ENCODE assay signal across 23 mouse cellular contexts in the genomic region with DNA sequence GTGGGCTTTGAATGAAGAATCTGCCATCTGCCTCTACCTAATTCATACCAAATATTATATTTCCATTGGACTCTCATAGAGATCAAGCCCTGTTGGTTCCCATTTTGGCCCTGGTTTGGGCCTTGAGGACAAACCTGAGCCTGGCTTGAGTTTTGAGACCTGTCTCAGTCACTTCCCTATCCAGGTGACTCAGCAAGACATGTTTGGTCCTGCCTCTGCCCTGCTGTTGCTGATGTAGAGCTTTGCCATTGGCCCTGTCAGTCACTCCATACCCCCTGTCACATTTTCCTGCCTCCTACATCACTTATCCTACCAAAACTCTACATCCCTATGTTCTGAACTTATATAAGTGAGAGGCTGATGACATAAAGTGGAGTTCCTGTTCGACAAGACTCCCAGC.
A peak's percentile ranks its signal among the peaks of the same experiment; 100 is the strongest.
DNase-seq lines count a peak whose midpoint lies in the region; TF ChIP-seq lines count a peak whose summit lies in the region.
"Had no signal": no experiment of that assay in that cellular context is flagged by ENCODE, and none has a peak within 500 bp of the region (broad histone marks: within the 10 kb centered on the region; RNA-seq: fewer than 3 reads in every experiment).

No protein-coding gene starts in this region.

- no peaks in the 10 kb centered on the region for H3K9me3 ChIP-seq in CH12.LX (replicated peaks; ENCODE audit: low read length)
- H3K9me3 ChIP-seq: embryonic facial prominence, embryonic 13.5 days; embryonic facial prominence, embryonic 15.5 days; forebrain, embryonic 10.5 days; forebrain, embryonic 12.5 days had no signal

- H3K27me3 ChIP-seq in CH12.LX (replicated peaks): no peaks in the 10 kb centered on the region
- H3K27me3 ChIP-seq: embryonic facial prominence, embryonic 13.5 days; embryonic facial prominence, embryonic 15.5 days; forebrain, embryonic 12.5 days had no signal

- no peak for TF ChIP-seq RAD21 in CH12.LX (IDR thresholded peaks at IDR 0.05; ENCODE audit: low read depth, low read length)

- no peak overlapping the region for H3K4me2 ChIP-seq in CH12.LX (ENCODE audit: insufficient read depth, low read depth, poor library complexity, severe bottlenecking)
- H3K4me2 ChIP-seq: embryonic facial prominence, embryonic 13.5 days; embryonic facial prominence, embryonic 15.5 days; forebrain, embryonic 12.5 days had no signal

- no peak overlapping the region for H3K4me3 ChIP-seq in CH12.LX (replicated peaks in 1 of 3; ENCODE audit: low read depth in 2 of 3, low read length in 2 of 3, poor library complexity in 1 of 3)
- H3K4me3 ChIP-seq: embryonic facial prominence, embryonic 13.5 days; embryonic facial prominence, embryonic 15.5 days; erythroblast, embryonic 14.5 days; forebrain, embryonic 10.5 days; forebrain, embryonic 12.5 days had no signal

- no peaks in the 10 kb centered on the region for H3K36me3 ChIP-seq in CH12.LX (replicated peaks in 1 of 2; ENCODE audit: control insufficient read depth in 1 of 2, insufficient read depth in 1 of 2, low read length in 1 of 2)
- H3K36me3 ChIP-seq: embryonic facial prominence, embryonic 13.5 days; embryonic facial prominence, embryonic 15.5 days; forebrain, embryonic 10.5 days; forebrain, embryonic 12.5 days had no signal

- TF ChIP-seq POLR2A in CH12.LX (IDR thresholded peaks at IDR 0.05; ENCODE audit: low read depth, low read length): no peak

- in situ Hi-C loops in CH12.LX (cut with MboI; ENCODE audit: low pct_ligation_motif_present, low pct_unique_long_range_greater_than_20kb, low sequenced_read_pairs): no loop called here

- DNase-seq in heart, adult 11 months: peak; percentile 71
- DNase-seq in heart, postnatal 14 days: no peak
- DNase-seq in 416B (ENCODE audit: low read depth) (peak; percentile 3), CH12.LX (ENCODE audit: extremely low read depth) (peak; percentile 53)
- DNase-seq in right cerebral cortex, postnatal 25 days: no peak
- no peak for DNase-seq in Muller cell, postnatal 12 days (ENCODE audit: inconsistent ontology term)
- no peak for DNase-seq in urinary bladder, adult 18-20 months (ENCODE audit: low spot score in 2 of 2)
- DNase-seq: adrenal gland, adult 2 months; adrenal gland, postnatal 10 days; adrenal gland, postnatal 25 days; B cell, adult 2 months; cerebellum, adult 11 months; cerebellum, adult 18-20 months; cerebellum, adult 8-10 months; cerebellum, adult 9-11 months; cerebellum, postnatal 14 days; cerebellum, postnatal 36 days; embryo, embryonic 11 days had no signal

- dilution Hi-C loops in CH12.LX (cut with MboI; ENCODE audit: extremely low pct_ligation_motif_present, extremely low pct_unique_long_range_greater_than_20kb, low sequenced_read_pairs): no loop called here

- intact Hi-C loops in heart, postnatal 14 days (cut with DNase I): no loop called here

- no peak overlapping the region for H3K9ac ChIP-seq in CH12.LX (ENCODE audit: insufficient read depth, low read depth)
- H3K9ac ChIP-seq: embryonic facial prominence, embryonic 13.5 days; embryonic facial prominence, embryonic 15.5 days; forebrain, embryonic 12.5 days had no signal

- no peak overlapping the region for H3K27ac ChIP-seq in CH12.LX (ENCODE audit: insufficient read depth, low read depth)
- H3K27ac ChIP-seq: embryonic facial prominence, embryonic 13.5 days; embryonic facial prominence, embryonic 15.5 days; forebrain, embryonic 10.5 days; forebrain, embryonic 12.5 days had no signal

- TF ChIP-seq CTCF in CH12.LX (conservative IDR thresholded peaks at IDR 0.05 in 1 of 2, IDR thresholded peaks at IDR 0.05 in 1 of 2; ENCODE audit: low read depth in 2 of 2, low read length in 2 of 2): no peak

- peaks cover 12 to 39% of the 10 kb centered on the region in 2 experiments for H3K4me1 ChIP-seq in CH12.LX (ENCODE audit: control insufficient read depth in 1 of 2, insufficient read depth in 2 of 2)
- H3K4me1 ChIP-seq: embryonic facial prominence, embryonic 13.5 days; embryonic facial prominence, embryonic 15.5 days; forebrain, embryonic 10.5 days; forebrain, embryonic 12.5 days had no signal

- H3K79me2 ChIP-seq in CH12.LX (replicated peaks; ENCODE audit: control insufficient read depth, extremely low read depth, insufficient read depth, poor library complexity, severe bottlenecking): no peaks in the 10 kb centered on the region

- TF ChIP-seq EP300 in CH12.LX (IDR thresholded peaks at IDR 0.05; ENCODE audit: low read length): no peak

TF ChIP-seq in CH12.LX, 34 proteins besides CTCF, POLR2A, EP300 and RAD21:
- TF ChIP-seq POLR2AphosphoS2 (IDR thresholded peaks at IDR 0.05; ENCODE audit: low read depth, low read length): no peak
- TF ChIP-seq MAFK (IDR thresholded peaks at IDR 0.05; ENCODE audit: insufficient replicate concordance, low read length): peak; percentile 92
- TF ChIP-seq ELF1 (IDR thresholded peaks at IDR 0.05; ENCODE audit: low read depth, low read length): 0 out of 2 replicates have a peak, but pooled peaks have one; percentile 18
- TF ChIP-seq ZC3H11A (IDR thresholded peaks at IDR 0.05; ENCODE audit: low read depth, low read length): peak; percentile 12; the same call in 1 of the 2 replicates
- TF ChIP-seq HCFC1 (IDR thresholded peaks at IDR 0.05; ENCODE audit: low read depth, low read length): peak; percentile 39; the same call in 1 of the 2 replicates

Comparison
In these comparisons a context has a peak if more than half of its experiments do, and no peak if none do; other contexts are left out.
1. DNase-seq: peak in heart, adult 11 months (single experiment), 416B (single experiment) and CH12.LX (single experiment); none in heart, postnatal 14 days (0 of 2), right cerebral cortex, postnatal 25 days (single experiment), Muller cell, postnatal 12 days (single experiment) and urinary bladder, adult 18-20 months (0 of 2).